Comparison of ENCODE assay signal across 8 mouse cellular contexts in the genomic region with DNA sequence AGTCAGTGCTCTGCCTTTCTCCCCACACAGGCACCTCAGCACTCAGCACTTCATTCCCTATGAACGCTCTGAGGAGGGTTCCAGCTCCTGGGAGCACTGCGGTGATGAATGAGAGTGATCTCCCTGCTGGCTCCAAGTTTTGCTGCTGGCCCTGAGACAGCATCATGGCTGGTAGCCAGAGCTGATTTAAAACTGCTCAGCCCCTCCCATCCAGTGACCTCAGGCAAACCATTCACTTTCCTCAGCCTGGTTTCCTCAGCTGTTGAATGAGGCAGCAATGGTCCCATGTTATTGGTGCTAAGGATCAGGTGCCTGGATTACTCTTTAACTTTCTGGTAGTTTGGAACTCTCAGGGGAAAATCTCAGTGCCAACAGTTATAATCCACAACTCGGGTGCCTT. TPM values are rescaled to one million over a fixed set of nuclear protein-coding genes. Genes with fewer than 3 reads are reported as not detected.
DNase-seq lines count a peak whose midpoint lies in the region; ATAC-seq and TF ChIP-seq lines count a peak whose summit lies in the region.
"Had no signal": no experiment of that assay in that cellular context is flagged by ENCODE, and none has a peak within 500 bp of the region (broad histone marks: within the 10 kb centered on the region; RNA-seq: fewer than 3 reads in every experiment).

Gene Chrna4, minus strand, starts transcription at position 110 of the 400 bp plus-strand sequence.

- 12% methylated on average over 3 of the region's 3 CpGs for WGBS in liver, adult 2 months
- WGBS in hindbrain, postnatal 0 days: 20% methylated on average over 3 of the region's 3 CpGs
- WGBS in liver, embryonic 15.5 days (ENCODE audit: insufficient replicate concordance): 43% methylated on average over 3 of the region's 3 CpGs

- ATAC-seq in hindbrain, postnatal 0 days: no peak
- peak; percentile 50; the same call in 1 of the 2 replicates for ATAC-seq in liver, embryonic 15.5 days (ENCODE audit: insufficient read depth)

- DNase-seq in liver, adult 2 months (ENCODE audit: extremely low read depth, low read depth, low spot score): peak; percentile 98
- no peak for DNase-seq in liver
- peak; percentile 67 for DNase-seq in hindbrain, postnatal 0 days (ENCODE audit: low spot score)
- DNase-seq in thymus, postnatal 36 days: no peak
- DNase-seq in spleen, postnatal 4 days (ENCODE audit: low spot score in 2 of 2): no peak

- H3K9ac ChIP-seq in liver, adult 2 months (ENCODE audit: low read depth, low read length): peak within 1 kb of the TSS; percentile 44
- H3K9ac ChIP-seq in hindbrain, postnatal 0 days (replicated peaks; ENCODE audit: low read length): peak within 1 kb of the TSS; percentile 18; the same call in 1 of the 2 replicates
- H3K9ac ChIP-seq in liver, embryonic 15.5 days: no peak within 1 kb of the TSS
- H3K9ac ChIP-seq: heart, embryonic 13.5 days had no signal

- peak within 1 kb of the TSS; percentile 77 for H3K27ac ChIP-seq in liver, adult 2 months (replicated peaks; ENCODE audit: insufficient read depth, low read depth, low read length)
- no peak within 1 kb of the TSS for H3K27ac ChIP-seq in cortical plate, adult 2 months (ENCODE audit: insufficient read depth, low read length)
- peak within 1 kb of the TSS; percentile 36; the same call in 1 of the 2 replicates for H3K27ac ChIP-seq in hindbrain, postnatal 0 days
- peak within 1 kb of the TSS; percentile 51; the same call in 1 of the 2 replicates for H3K27ac ChIP-seq in liver, embryonic 15.5 days (replicated peaks)
- H3K27ac ChIP-seq: heart, embryonic 13.5 days had no signal

- no peak within 1 kb of the TSS for H3K4me2 ChIP-seq in hindbrain, postnatal 0 days (ENCODE audit: low read depth, low read length)
- H3K4me2 ChIP-seq in liver, embryonic 15.5 days: no peak within 1 kb of the TSS
- H3K4me2 ChIP-seq: heart, embryonic 13.5 days had no signal

- H3K27me3 ChIP-seq in liver, adult 2 months (ENCODE audit: control insufficient read depth, insufficient read depth, low read length): 0 out of 2 replicates have a peak, but pooled peaks cover 6% of the 10 kb centered on the region
- no peaks in the 10 kb centered on the region for H3K27me3 ChIP-seq in hindbrain, postnatal 0 days (ENCODE audit: insufficient read depth, low read length)
- peaks cover 41% of the 10 kb centered on the region for H3K27me3 ChIP-seq in liver, embryonic 15.5 days

- no peak within 1 kb of the TSS; the same call in 1 of the 2 replicates for H3K4me3 ChIP-seq in liver, adult 2 months (ENCODE audit: insufficient read depth, low read depth, low read length)
- no peak within 1 kb of the TSS for H3K4me3 ChIP-seq in cortical plate, adult 2 months (ENCODE audit: insufficient read depth, low read length)
- H3K4me3 ChIP-seq in hindbrain, postnatal 0 days (ENCODE audit: low read length): no peak within 1 kb of the TSS
- H3K4me3 ChIP-seq in liver, embryonic 15.5 days (replicated peaks): no peak within 1 kb of the TSS
- H3K4me3 ChIP-seq: heart, embryonic 13.5 days had no signal

- TF ChIP-seq POLR2A in liver, adult 2 months (IDR thresholded peaks at IDR 0.05; ENCODE audit: extremely low read depth, insufficient read depth, low read length): no peak
- no peak for TF ChIP-seq POLR2A in cortical plate, adult 2 months (IDR thresholded peaks at IDR 0.05; ENCODE audit: extremely low read depth, insufficient read depth, low read length)

- no peaks in the 10 kb centered on the region for H3K36me3 ChIP-seq in liver, adult 2 months (ENCODE audit: control insufficient read depth, insufficient read depth, low read length)
- H3K36me3 ChIP-seq in hindbrain, postnatal 0 days (ENCODE audit: insufficient read depth, low read length): no peaks in the 10 kb centered on the region
- no peaks in the 10 kb centered on the region for H3K36me3 ChIP-seq in liver, embryonic 15.5 days (replicated peaks)
- H3K36me3 ChIP-seq: heart, embryonic 13.5 days had no signal

- TF ChIP-seq CTCF in liver, adult 2 months (IDR thresholded peaks at IDR 0.05; ENCODE audit: low read depth, low read length): no peak
- TF ChIP-seq CTCF in cortical plate, adult 2 months (IDR thresholded peaks at IDR 0.05; ENCODE audit: extremely low read depth, insufficient read depth, low read length): no peak
- no peak for TF ChIP-seq CTCF in hindbrain, postnatal 0 days (IDR thresholded peaks at IDR 0.05; ENCODE audit: low read depth)

- no peaks in the 10 kb centered on the region for H3K9me3 ChIP-seq in hindbrain, postnatal 0 days (ENCODE audit: low read length)
- H3K9me3 ChIP-seq in liver, embryonic 15.5 days (replicated peaks): no peaks in the 10 kb centered on the region
- H3K9me3 ChIP-seq: heart, embryonic 13.5 days had no signal

- peaks cover 27% of the 10 kb centered on the region for H3K4me1 ChIP-seq in liver, adult 2 months (ENCODE audit: control insufficient read depth, insufficient read depth, low read length)
- H3K4me1 ChIP-seq in cortical plate, adult 2 months (ENCODE audit: control insufficient read depth, insufficient read depth, low read length): no peaks in the 10 kb centered on the region
- H3K4me1 ChIP-seq in hindbrain, postnatal 0 days (ENCODE audit: insufficient read depth, low read length): peaks cover 17% of the 10 kb centered on the region
- H3K4me1 ChIP-seq in liver, embryonic 15.5 days (replicated peaks): peaks cover 12% of the 10 kb centered on the region

- H3K79me2 ChIP-seq in liver, adult 2 months (ENCODE audit: control insufficient read depth, insufficient read depth, low read length): no peaks in the 10 kb centered on the region

RNA-seq across cellular contexts. Expression of gene Chrna4, which starts in this region (rescaled TPM):
- total RNA-seq in liver, adult 2 months (2014; rRNA removed): 0.54 and 1.6 TPM in 2 replicates
- 2.2 and 7.6 TPM in 2 replicates for polyA plus RNA-seq in liver, adult 2 months (2012; rRNA removed)
- 17.6 and 17.7 TPM in 2 replicates for polyA plus RNA-seq in cortical plate, adult 2 months (2012; rRNA removed)
- 50.5 and 52.7 TPM in 2 replicates for total RNA-seq in hindbrain, postnatal 0 days (2014; rRNA removed)
- polyA plus RNA-seq in hindbrain, postnatal 0 days (2015; fragmentation: Nextera tagmentation; extraction: Ambion mirVana): 35.2 and 41.4 TPM in 2 replicates
- polyA plus RNA-seq in liver, embryonic 15.5 days (2015; fragmentation: Nextera tagmentation; extraction: Ambion mirVana): 0.94 and 1.1 TPM in 2 replicates

Comparison
In these comparisons a context has a peak if more than half of its experiments do, and no peak if none do; other contexts are left out.
1. RNA of gene Chrna4 (total RNA-seq): 50.5 to 52.7 TPM in hindbrain, postnatal 0 days; 0.54 to 1.6 TPM in liver, adult 2 months; every median in the first group is over 10 times any median in the second.
2. DNase-seq: peak in liver, adult 2 months (single experiment) and hindbrain, postnatal 0 days (single experiment); none in liver (single experiment), thymus, postnatal 36 days (0 of 2) and spleen, postnatal 4 days (0 of 2).